Mouse (Mus musculus) megakaryocyte, embryonic 14.5 days (primary cell): ENCODE results near the gene Mlx.

Experiments used
- FLI1 ChIP-seq: IDR thresholded peaks from 2 replicates; pipeline ENCODE4 v1.6.1; 2012; ENCODE audit warnings: low read length, inconsistent platforms, mixed read lengths
- GATA1 ChIP-seq: IDR thresholded peaks from 3 replicates; pipeline ENCODE4 v1.6.1; 2012; ENCODE audit warnings: mixed read lengths, low read length, inconsistent platforms, borderline replicate concordance

GRCm38 (mm10) chr11:101050359-101050758 lies 36.7 kb upstream of the Mlx start:
- no peak for TF ChIP-seq GATA1
- TF ChIP-seq FLI1 = no peak
